Mouse (Mus musculus) C2C12 (cell line): ENCODE data around the gene Ppib.

Experiments
- CEBPB ChIP-seq: IDR thresholded peaks from one replicate; pipeline ENCODE4 v1.6.1; 2011; ENCODE audit warnings: low read depth, mild to moderate bottlenecking, control low read depth, moderate library complexity
- CTCF ChIP-seq: IDR thresholded peaks from one replicate; pipeline ENCODE4 v1.5.1; 2011; ENCODE audit not compliant: control insufficient read depth, insufficient read depth, insufficient read length
- MYOD1 ChIP-seq: IDR thresholded peaks from one replicate; pipeline ENCODE4 v1.6.1; 2011; ENCODE audit warnings: low read depth; ENCODE audit not compliant: control insufficient read depth, insufficient read length
- MYOG ChIP-seq: IDR thresholded peaks from one replicate; pipeline ENCODE4 v1.6.1; 2011; ENCODE audit not compliant: control insufficient read depth, insufficient read length; ENCODE audit errors: extremely low read depth
- USF1 ChIP-seq: IDR thresholded peaks from one replicate; pipeline ENCODE4 v1.6.1; 2011; ENCODE audit warnings: low read depth, mild to moderate bottlenecking, control low read depth, moderate library complexity

DNA sequence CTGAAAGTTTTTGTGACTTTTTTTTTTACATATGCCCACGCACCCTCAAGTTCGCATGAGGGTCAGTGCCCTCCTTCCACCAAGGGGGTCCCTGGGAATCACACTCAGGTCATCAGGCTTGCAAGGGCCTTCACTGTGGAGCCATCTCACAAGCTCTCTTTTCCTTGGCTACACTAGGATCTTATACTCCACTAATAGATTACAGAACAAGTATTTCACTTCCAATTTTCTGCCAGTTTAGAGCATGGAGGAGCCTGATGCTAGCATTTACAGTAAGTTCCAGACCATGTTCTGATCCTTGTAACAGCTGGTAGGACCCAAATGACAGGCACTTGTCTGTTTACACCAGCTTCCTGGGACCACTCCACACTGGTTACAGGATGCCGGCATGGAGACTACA lies 18.1 kb downstream of the Ppib start:
- no peak for TF ChIP-seq CEBPB
- no peak for TF ChIP-seq CTCF
- no peak for TF ChIP-seq MYOG
- TF ChIP-seq MYOD1, result no peak
- no peak for TF ChIP-seq USF1
